Mouse (Mus musculus): ENCODE measurements around the gene Mtap.

The Mtap gene

GRCm38 (mm10) chr4:89212178-89212577, 75.3 kb downstream of the Mtap start:
- DNase-seq (ENCODE audit: low read depth, low spot score) = no peak

Data from brain, adult 2 months (tissue).